Mouse (Mus musculus): Measurements from ENCODE around the gene Ptpn9. TPM values are rescaled to one million over a fixed set of nuclear protein-coding genes. Genes with fewer than 3 reads are reported as not detected.

The Ptpn9 gene
- polyA plus RNA-seq, 1 experiment from 2014 or later: 10.6 TPM

Other genes starting within 250 kb of the Ptpn9 start
- gene Lingo1, start 198.5 kb upstream of the Ptpn9 start, polyA plus RNA-seq (2015; fragmentation: Nextera tagmentation; extraction: Ambion mirVana): 1.1 and 1.3 TPM in 2 replicates
- 0.13 TPM in 1 of 2 replicates, not detected in the other for gene Odf3l1, start 130.2 kb upstream of the Ptpn9 start, polyA plus RNA-seq (2015; fragmentation: Nextera tagmentation; extraction: Ambion mirVana)
- gene Cspg4, start 129.9 kb upstream of the Ptpn9 start, polyA plus RNA-seq (2015; fragmentation: Nextera tagmentation; extraction: Ambion mirVana): 0.91 and 1.4 TPM in 2 replicates
- gene Snx33, start 66.6 kb upstream of the Ptpn9 start, polyA plus RNA-seq (2015; fragmentation: Nextera tagmentation; extraction: Ambion mirVana): 4.7 and 5.1 TPM in 2 replicates
- 154 and 160 TPM in 2 replicates for gene Imp3, start 57.4 kb upstream of the Ptpn9 start, polyA plus RNA-seq (2015; fragmentation: Nextera tagmentation; extraction: Ambion mirVana)
- 20.9 and 23.6 TPM in 2 replicates for gene Snupn, start 44.0 kb upstream of the Ptpn9 start, polyA plus RNA-seq (2015; fragmentation: Nextera tagmentation; extraction: Ambion mirVana)
- gene Sin3a, start 77.1 kb downstream of the Ptpn9 start, polyA plus RNA-seq (2015; fragmentation: Nextera tagmentation; extraction: Ambion mirVana): 25.3 and 26.6 TPM in 2 replicates
- gene Man2c1, start 135.8 kb downstream of the Ptpn9 start, polyA plus RNA-seq (2015; fragmentation: Nextera tagmentation; extraction: Ambion mirVana): 36.6 and 37.6 TPM in 2 replicates
- gene Neil1, start 153.4 kb downstream of the Ptpn9 start, polyA plus RNA-seq (2015; fragmentation: Nextera tagmentation; extraction: Ambion mirVana): 28.6 and 34.7 TPM in 2 replicates
- 181 and 201 TPM in 2 replicates for gene Commd4, start 163.4 kb downstream of the Ptpn9 start, polyA plus RNA-seq (2015; fragmentation: Nextera tagmentation; extraction: Ambion mirVana)
- gene Trcg1, start 241.6 kb downstream of the Ptpn9 start, polyA plus RNA-seq (2015; fragmentation: Nextera tagmentation; extraction: Ambion mirVana): 0.04 TPM in 1 of 2 replicates, not detected in the other